17 mouse cellular contexts compared by ENCODE assay signal in the genomic region with DNA sequence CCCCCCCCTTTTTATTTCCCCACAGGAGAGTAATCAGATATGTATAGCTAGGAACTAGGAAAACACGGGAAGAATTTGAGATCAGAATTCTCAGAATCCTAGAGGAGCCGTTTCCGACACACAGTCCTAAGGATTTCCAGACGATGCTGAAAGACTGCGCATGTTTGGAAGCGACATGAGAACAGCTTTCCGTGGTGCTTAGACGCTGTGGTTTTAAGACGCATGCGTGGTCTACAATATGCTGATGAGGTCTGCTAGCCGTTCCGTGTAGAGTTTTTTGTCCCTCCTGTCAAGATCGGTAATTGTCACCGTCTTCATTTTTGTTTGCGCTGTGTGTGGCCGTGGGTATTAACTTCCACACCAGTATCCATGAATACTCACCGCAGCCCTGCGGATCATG.
A peak's percentile ranks its signal among the peaks of the same experiment; 100 is the strongest.
DNase-seq lines count a peak whose midpoint lies in the region; ATAC-seq and TF ChIP-seq lines count a peak whose summit lies in the region.
"Had no signal": no experiment of that assay in that cellular context is flagged by ENCODE, and none has a peak within 500 bp of the region (broad histone marks: within the 10 kb centered on the region; RNA-seq: fewer than 3 reads in every experiment).

No protein-coding gene starts in this region.

- no peaks in the 10 kb centered on the region for H3K4me1 ChIP-seq in forebrain, embryonic 11.5 days (replicated peaks; ENCODE audit: control insufficient read depth, insufficient read depth, low read length)
- peaks cover 9% of the 10 kb centered on the region for H3K4me1 ChIP-seq in forebrain, embryonic 15.5 days
- H3K4me1 ChIP-seq: hindbrain, embryonic 10.5 days had no signal

- intact Hi-C loops in left cerebral cortex, adult 2 months (cut with DNase I): loop anchor here (1.0 kb wide), 1 partner anchor 29 kb away; no protein-coding TSS in a partner anchor

- no peak overlapping the region for H3K4me2 ChIP-seq in forebrain, embryonic 11.5 days (ENCODE audit: low read depth, low read length, severe bottlenecking)
- no peak overlapping the region for H3K4me2 ChIP-seq in forebrain, embryonic 15.5 days (replicated peaks)
- H3K4me2 ChIP-seq: forebrain, embryonic 13.5 days; heart, embryonic 12.5 days; hindbrain, embryonic 14.5 days had no signal

- DNase-seq in forebrain, embryonic 11.5 days (ENCODE audit: low spot score): peak; percentile 21
- no peak for DNase-seq in left cerebral cortex, adult 2 months (ENCODE audit: extremely low spot score in 1 of 2, low spot score in 2 of 2)
- DNase-seq in left cerebral cortex, adult 9 months (ENCODE audit: low spot score in 2 of 2): no peak
- DNase-seq in brain, adult 2 months (ENCODE audit: low read depth, low spot score): peak; percentile 66
- peak; percentile 48 for DNase-seq in telencephalon, adult 2 months (ENCODE audit: low read depth, low spot score)
- no peak for DNase-seq in lung, postnatal 14 days
- DNase-seq: adrenal gland, postnatal 14 days; cerebellum, adult 18-20 months; cerebellum, adult 9-11 months; cerebellum, postnatal 36 days; gastrocnemius, postnatal 10 days; heart, adult 2 months had no signal

- WGBS in forebrain, embryonic 11.5 days: 95% methylated on average over 18 of the region's 18 CpGs
- WGBS in forebrain, embryonic 15.5 days: 89% methylated on average over 18 of the region's 18 CpGs

- H3K27me3 ChIP-seq in forebrain, embryonic 11.5 days (ENCODE audit: control insufficient read depth, insufficient read depth, low read length): no peaks in the 10 kb centered on the region
- no peaks in the 10 kb centered on the region for H3K27me3 ChIP-seq in forebrain, embryonic 15.5 days
- H3K27me3 ChIP-seq: forebrain, embryonic 13.5 days; heart, embryonic 12.5 days had no signal

- no peak for ATAC-seq in forebrain, embryonic 11.5 days (replicated peaks; ENCODE audit: low FRiP score)
- no peak for ATAC-seq in forebrain, embryonic 15.5 days (replicated peaks)
- ATAC-seq: forebrain, embryonic 13.5 days had no signal

- H3K27ac ChIP-seq in forebrain, embryonic 11.5 days (ENCODE audit: low read depth, low read length): no peak overlapping the region
- H3K27ac ChIP-seq in forebrain, embryonic 15.5 days (replicated peaks): no peak overlapping the region
- H3K27ac ChIP-seq in left cerebral cortex, adult 2 months: peak overlapping the region; percentile 56
- H3K27ac ChIP-seq: forebrain, embryonic 13.5 days; heart, adult 2 months; hindbrain, embryonic 10.5 days; hindbrain, embryonic 14.5 days had no signal

- H3K9ac ChIP-seq in forebrain, embryonic 11.5 days (ENCODE audit: low read length): no peak overlapping the region
- no peak overlapping the region for H3K9ac ChIP-seq in forebrain, embryonic 15.5 days (replicated peaks)
- H3K9ac ChIP-seq: forebrain, embryonic 13.5 days; heart, embryonic 12.5 days; hindbrain, embryonic 14.5 days had no signal

- no peak overlapping the region for H3K4me3 ChIP-seq in forebrain, embryonic 11.5 days (ENCODE audit: low read depth, low read length)
- H3K4me3 ChIP-seq in forebrain, embryonic 15.5 days: no peak overlapping the region
- no peak overlapping the region for H3K4me3 ChIP-seq in left cerebral cortex, adult 2 months
- H3K4me3 ChIP-seq: forebrain, embryonic 13.5 days; heart, adult 2 months; heart, embryonic 12.5 days; hindbrain, embryonic 10.5 days had no signal

- no peak for TF ChIP-seq CTCF in left cerebral cortex, adult 2 months (IDR thresholded peaks at IDR 0.05)

- no peaks in the 10 kb centered on the region for H3K36me3 ChIP-seq in forebrain, embryonic 11.5 days (ENCODE audit: control insufficient read depth, insufficient read depth, low read length)
- no peaks in the 10 kb centered on the region for H3K36me3 ChIP-seq in forebrain, embryonic 15.5 days
- H3K36me3 ChIP-seq: heart, embryonic 12.5 days; hindbrain, embryonic 10.5 days had no signal

- H3K9me3 ChIP-seq in forebrain, embryonic 11.5 days (ENCODE audit: control insufficient read depth, low read length): no peaks in the 10 kb centered on the region
- H3K9me3 ChIP-seq in forebrain, embryonic 15.5 days: no peaks in the 10 kb centered on the region
- H3K9me3 ChIP-seq: forebrain, embryonic 13.5 days; hindbrain, embryonic 10.5 days had no signal

Comparison
In these comparisons a context has a peak if more than half of its experiments do, and no peak if none do; other contexts are left out.
1. DNase-seq: peak in forebrain, embryonic 11.5 days (single experiment), brain, adult 2 months (single experiment) and telencephalon, adult 2 months (single experiment); none in left cerebral cortex, adult 2 months (0 of 2), left cerebral cortex, adult 9 months (0 of 2) and lung, postnatal 14 days (single experiment).